Mouse (Mus musculus): ENCODE measurements at regions not wholly inside any gene's neighbourhood (a gene's known extent, or its start where the extent isn't known, plus 50 kb on each side); places are given as distances from the start of the nearest gene placed in this dataset.
"Not testable (repeated sequence)": the region's sequence is repeated elsewhere in the genome, so short reads cannot be mapped to it uniquely, and the experiment has no call there.

DNA sequence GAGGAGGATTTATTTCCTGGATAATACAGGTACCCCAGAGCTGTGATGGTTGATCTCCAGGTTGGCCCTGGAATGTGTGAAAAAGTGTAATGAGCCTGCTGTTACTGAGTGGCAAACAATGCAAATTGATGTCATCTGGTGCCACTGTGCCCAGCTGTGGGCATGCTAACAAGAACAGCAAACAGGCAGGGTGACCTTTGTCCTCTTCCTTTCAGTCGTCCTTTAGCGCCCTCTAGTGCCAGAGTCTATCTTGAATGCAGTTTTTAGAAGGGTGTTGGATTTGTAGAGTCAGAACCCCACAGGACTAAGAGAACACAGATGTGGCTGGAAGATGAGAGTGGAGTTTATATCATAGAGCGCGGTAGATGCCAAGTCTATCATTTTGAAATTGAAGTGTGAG is 164.3 kb downstream of the Sdhaf3 start:
- DNase-seq, result peak; percentile 25

DNA sequence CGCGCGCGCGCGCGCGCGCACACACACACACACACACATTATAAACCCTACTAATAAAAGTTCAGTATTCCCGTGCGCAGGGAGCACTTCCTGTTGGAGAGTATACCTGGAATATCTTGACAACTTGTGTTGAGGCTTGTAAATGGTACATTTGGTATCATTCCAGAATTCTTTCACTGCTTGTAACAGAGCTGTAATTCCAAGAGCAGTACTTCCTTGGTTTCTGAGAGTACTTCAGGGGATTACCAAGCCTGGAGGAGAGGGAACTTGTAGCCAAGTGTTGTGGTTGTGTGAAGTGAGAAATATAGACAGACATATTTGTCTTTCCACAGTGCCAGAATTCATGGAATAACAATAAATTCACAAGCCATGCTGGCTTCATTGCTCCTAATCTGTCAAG is 177.2 kb downstream of the Sdhaf3 start:
- no peak for DNase-seq

DNA sequence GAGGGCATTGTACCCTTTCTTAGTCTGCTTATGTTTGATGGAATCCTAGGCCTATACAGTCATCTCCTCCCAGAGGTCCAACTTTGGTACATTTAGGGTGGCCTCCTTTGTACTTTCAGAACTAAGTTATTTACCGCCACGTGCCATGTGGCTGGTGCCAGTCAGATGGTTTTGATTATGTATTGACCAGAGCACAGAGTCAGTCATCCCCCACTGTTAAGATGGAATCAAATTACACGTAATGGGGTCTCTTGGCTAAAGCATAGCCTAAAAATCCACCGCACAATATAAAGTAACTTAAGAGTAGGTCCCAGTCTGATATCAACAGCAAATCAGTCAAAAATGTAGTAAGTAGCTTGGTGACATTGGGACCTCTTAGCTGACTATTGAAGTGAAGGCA is 178.3 kb downstream of the Sdhaf3 start:
- DNase-seq, result no peak

DNA sequence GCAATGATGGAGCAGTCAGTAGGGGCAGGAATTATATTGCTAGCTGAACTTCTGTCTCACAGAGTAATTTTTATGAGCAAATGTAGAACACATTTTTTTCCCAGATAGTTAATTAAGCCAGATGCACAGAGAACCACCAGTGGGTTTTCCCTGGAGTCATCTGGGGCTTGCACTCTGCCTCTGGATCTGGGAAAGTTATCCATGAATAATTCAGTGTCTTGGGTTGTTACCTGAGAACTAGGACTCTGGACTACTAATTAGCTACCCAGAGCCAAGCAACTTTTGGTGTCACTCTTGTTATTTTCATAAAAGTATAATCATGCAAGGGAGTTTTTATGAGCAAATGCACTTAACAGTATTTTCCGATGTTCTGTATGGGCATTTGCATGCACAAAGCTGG is 179.1 kb downstream of the Sdhaf3 start:
- no peak for DNase-seq

DNA sequence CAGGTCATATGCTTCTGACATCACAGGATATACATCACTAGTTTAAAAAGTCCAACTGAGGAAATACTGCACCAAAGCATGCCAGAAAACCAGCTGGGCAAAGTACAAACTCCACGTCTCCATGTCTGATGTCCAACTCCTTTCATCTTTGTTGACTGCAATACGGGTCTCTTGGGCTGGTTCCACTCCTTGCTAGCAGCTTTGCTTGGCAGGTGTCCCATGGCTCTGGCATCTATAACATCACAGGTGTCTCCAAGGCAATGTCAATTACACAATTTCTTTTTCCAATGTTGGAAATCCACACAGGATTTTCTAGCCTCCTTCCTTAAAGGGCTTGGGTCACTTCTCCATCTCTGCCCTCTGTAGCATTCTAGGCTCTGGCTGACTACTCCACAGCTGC is 225.9 kb downstream of the Sdhaf3 start:
- no peak for DNase-seq

DNA sequence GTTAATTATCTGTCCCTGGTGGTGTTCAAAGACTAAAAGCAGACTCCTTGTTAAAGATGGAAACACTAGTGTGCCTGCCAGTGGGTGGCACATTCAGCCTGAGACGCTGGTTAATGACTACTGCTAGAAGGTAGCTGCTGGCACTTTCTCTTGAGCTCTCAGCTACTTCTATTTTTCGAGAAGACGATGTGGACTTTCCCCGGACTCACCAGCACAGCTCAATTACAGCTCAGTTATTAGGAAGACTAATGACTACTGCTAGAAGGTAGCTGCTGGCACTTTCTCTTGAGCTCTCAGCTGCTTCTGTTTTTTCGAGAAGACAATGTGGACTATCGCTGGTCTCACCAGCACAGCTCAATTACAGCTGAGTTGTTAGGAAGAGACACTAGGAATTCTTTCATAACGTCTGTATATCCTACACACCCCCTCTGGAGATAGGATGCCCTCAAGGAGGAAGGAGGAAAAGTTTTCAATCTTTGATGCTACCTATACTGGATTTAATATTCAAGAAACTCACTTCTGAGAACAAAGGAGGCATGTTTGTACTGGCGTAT is 243.3 kb downstream of the Sdhaf3 start:
- DNase-seq, result no peak

DNA sequence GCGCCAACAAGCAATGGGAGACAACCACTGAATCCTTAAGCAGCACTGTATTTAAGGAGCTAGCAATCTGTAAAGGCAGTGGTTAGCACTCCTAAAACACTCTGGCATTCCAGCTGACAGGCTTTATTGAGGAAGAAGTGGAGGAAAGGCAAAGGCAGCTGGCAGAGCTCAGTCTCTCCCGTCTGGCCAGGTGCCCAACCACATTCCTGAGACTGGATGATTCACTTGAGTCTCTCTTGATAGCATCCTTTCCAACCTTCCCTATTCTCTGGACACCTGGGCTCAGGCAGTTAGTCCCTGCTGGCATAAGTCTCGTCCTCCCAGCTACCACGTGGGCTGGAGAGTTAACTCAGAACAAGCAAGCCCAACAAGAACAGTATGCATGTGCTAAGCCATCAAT is 260.1 kb downstream of the Sdhaf3 start:
- DNase-seq, result peak; percentile 18

DNA sequence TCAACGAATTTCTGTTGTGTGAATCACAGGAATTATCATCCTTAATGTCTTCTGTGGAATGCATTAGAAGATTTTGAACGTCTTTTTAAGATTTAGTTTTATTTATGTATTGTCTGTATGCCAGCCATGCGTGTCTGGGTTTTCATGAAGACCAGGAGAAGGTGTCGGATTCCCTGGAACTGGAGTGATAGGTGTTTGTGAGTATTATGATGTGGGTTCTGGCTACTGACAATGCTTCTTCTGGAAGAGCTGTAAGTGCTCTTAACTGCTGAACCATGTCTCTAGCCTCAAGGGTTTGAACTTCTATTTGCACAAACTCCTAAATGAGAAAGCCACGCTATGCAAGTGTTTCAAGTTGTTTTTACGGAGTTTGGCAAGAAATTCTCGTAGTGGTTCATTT is 296.5 kb downstream of the Sdhaf3 start:
- DNase-seq, result no peak

DNA sequence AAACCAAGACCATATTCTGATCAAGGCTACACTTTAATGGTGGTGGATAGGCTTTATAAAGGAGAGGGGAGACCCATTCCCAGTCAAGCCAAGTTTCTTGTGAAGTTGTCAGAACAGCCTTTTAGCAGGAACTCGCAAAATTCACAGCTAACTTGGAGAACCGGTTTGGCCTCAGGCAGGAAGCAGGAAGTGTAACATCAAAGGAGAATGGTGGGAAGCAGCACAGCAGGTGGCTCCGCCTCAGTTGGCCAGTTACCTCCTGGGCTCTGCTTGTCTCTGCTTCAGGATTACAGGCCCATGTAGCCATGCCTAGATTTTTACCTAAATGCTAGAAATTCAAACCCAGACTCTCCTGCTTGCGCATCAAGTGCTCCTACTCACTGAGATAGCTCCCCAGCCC is 277.2 kb upstream of the Tac1 start:
- no peak for DNase-seq

DNA sequence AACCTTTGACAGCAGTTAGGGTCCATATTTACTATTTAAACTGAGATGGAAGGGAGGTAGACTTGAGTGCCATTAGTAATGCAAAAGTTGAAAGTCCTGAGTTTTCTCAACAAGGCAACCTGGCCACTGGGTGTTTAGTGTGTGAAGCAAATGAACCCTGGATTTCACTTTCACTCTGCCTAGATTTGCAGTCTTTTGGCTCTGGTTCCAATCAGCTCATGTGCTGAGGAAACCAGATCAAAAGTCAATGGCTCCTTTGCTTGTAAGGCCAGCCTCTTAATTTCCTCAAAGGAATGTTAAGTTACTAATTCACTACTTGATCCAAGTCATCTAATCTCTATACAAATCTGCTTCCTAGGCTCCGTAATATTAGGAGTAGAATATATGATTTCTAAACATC is 247.7 kb upstream of the Tac1 start:
- no peak for DNase-seq

DNA sequence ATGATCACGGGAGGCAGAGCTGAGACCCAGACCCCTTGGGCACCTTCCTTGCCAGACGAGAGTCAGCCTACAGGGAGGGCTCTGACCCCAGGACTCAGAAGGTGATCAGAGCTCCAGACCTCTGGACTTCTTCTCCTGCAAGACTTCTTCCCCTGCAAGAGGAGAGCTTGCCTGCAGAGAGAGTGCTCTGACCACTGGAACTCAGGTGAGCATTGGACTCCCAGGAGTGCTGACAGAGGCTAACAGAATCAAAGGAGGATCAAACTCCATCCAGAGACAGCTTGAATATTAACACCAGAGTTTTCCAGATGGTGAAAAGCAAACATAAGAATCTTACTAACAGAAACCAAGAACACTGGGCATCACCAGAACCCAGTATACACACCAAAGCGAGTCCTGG is 241.2 kb upstream of the Tac1 start:
- DNase-seq, result no peak

DNA sequence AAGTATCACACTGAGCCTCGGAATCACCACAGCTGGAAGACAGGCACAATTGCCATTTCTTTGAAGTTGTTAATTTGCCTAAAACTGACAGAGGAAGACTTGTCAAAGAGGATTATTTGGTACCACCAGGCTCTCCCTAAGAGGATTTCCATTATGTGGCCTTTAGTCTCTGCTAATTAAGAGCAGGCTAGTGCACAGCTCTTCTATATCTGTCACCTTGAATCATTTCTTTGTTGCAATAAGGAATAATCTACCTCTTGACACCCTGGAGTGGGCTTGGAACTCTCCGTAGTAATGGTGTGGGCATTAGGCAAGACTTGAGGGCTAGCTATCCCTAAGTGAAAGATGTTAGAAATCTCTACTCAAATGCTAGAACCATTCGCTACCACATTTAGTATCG is 227.7 kb upstream of the Tac1 start:
- DNase-seq, result no peak

DNA sequence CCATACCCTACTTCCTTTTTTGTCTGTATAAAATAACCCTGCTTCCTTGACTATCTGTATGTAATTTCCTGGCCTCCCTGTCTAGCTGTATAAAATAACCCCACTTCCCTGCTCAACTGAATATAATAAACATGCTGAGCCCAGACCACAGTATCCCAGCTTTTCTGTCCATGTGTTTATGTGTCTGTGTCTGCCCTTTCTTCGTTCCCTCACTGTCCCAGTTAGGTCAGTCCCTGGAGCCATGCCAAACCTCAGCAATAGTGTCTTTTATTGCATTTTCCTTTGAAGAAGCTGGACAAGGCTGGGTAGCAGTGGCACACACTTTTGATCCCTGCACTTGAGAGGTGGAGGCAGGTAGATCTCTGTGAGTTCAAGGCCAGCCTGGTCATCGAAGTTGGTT is 198.0 kb upstream of the Tac1 start:
- DNase-seq, result no peak

DNA sequence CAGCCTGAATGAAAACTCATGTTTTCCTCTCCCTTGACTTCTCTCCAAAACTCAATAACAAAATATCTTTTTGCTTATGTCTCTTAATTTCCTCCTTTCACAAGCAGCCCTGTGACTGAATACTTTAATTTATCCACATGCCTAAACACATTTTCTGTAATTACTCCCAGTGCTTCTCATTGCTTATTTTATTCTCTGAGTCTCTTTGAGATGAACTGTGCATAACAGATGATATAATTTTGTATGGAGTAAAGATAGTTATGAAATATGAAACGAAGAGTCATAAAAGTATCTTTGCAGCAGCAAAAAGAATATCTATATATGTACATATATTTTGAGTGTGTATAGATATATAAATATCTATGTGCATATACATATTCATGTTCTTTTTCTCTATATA is 187.5 kb upstream of the Tac1 start:
- no peak for DNase-seq

DNA sequence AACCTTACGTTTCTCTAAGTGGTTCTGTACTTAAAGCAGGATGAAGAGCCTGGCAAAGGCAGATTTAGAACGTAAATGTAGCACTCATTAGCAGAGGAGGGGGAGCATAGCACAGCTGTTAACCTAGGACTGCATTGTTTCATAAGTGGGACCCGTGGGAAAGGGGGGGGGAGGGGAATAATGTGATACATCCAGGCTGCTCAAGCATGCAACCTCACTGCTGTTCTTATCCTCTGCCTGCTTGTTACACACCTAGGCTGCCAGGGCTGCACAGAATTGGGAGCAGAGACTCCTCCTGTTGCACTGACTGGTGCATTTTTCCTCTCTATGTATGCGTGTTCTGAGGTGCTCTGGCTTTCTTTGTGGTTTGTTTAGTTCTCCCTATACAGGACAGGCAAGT is 180.1 kb upstream of the Tac1 start:
- no peak for DNase-seq

DNA sequence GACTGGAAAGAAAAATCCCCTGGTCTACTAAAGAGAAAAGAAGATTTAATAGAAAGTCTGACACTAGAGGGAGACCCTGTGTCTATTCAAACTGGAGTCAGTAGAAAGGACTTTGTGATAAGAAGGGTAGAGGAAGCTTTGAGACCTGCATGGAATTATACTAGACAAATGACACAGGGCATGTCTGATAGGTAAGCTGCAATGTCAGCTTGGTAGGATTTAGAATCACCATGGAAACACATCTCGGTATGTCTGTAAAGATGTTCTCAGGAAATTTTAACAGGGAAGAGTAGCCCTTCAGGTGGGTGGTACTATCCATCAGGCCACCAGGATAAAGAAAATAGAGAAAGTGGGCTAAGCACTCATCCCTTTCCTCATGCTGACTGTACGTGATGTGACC is 178.8 kb upstream of the Tac1 start:
- no peak for DNase-seq

DNA sequence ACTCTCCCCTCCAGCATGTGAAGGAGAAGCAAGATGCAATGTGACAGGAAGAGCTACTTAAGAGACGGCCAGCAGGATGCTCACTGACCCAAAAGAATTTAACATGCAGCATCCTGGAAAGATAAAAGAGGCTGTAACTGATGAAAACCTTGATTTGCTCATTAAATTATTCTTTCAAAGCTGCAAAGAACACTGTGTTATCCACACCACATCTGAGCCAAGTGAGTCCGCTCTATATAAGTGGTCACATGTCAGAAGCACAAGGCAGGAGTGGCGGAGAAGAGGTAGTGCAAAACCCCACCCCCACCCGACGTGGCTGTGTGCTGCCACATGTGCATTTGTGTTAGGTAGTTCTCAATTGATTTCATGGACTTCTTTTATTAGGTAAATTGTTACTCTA is 176.0 kb upstream of the Tac1 start:
- DNase-seq, result no peak

DNA sequence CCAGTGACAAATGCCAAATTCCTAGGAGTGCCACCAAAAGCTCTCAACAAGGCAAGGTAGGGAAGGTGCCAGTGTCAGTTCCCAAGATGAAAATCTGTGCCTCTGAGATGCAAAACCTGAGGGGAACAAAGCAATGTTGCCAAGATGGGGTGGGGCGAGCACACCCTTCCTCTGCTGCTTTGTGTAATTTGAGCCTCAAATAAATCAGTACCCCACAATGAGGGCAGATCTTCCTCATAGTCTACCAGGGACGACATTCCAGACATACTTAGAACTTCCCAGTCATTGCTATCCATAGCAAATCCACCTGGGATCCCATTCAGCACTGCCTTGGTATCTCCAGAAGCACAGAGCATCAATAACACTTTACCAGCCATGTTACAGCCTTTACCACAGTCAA is 129.9 kb upstream of the Tac1 start:
- no peak for DNase-seq

DNA sequence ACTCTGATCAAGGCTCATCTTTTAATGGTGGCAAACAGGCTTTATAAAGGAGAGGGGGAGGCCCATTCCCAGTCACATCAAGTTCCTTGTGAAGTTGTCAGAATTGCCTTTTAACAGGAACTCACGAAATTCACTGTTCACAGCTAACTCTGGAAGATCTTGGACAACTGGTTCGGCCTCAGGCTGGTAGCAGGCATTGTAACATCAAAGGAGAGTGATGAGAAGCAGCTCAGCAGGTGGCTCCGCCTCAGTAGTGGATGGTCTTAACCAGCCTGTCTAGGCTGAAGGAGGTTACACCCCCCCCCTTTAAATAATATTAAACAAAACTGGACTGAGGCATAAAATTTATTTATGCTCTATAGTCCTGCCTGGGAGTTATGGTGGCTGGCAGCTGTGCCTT is 113.0 kb upstream of the Tac1 start:
- DNase-seq, result no peak

DNA sequence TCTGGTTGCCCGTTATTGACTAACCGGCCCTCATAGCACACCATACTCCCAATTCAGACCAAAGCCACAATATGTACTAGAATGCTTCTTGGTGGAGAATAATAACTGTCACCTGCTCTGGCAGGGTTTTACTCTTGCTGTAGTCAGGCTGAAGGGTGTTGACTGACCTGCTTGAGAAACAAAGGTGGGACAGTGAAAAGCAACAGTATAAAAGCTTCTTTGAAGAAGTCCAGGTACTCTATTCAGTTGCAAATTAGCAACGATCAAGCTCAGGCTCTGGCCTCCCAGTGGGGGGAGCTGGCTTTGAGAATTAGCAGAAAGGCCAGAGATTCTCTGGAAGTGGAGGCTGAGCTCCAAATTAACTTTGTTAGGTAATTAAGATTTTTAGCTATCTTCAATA is 112.4 kb upstream of the Tac1 start:
- DNase-seq, result not testable (repeated sequence)

DNA sequence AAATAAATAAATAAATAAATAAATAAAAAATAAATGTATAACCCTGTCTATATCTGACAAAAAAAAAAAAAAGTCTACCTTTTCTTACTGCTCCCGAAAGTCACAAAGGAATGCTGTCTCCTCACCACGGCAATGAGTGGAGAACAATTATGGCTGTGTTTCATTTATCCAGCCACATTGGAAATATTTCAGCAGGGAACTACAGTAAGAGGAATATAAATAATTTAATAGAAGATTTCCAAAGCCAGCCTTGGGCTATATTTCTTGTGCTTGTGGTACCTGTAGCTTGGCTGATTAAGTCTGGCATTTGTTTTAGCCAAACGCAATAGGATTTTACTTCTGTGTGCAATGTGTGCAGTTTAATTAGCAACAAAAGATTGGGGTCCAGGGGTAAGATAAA is 98.8 kb upstream of the Tac1 start:
- DNase-seq, result no peak

DNA sequence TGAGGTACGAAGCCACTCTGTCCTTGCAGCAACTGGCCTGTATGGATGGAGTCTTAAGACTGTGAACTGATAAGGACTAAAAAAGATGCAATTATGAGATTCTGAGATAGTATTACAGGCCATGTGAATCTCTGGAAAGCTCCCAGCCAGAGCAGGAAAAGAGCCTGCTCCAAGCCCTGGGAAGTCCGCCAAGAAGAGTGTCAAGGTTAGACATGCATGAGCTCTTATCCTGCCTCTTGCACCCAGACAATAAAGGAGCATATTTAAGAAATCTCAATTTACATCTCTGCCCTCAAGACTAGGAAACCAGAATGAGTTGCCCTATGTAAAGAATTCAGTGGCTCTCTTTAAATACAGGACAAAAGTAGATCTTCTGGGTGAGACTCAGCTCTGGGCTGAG is 90.8 kb upstream of the Tac1 start:
- DNase-seq, result peak; percentile 15

DNA sequence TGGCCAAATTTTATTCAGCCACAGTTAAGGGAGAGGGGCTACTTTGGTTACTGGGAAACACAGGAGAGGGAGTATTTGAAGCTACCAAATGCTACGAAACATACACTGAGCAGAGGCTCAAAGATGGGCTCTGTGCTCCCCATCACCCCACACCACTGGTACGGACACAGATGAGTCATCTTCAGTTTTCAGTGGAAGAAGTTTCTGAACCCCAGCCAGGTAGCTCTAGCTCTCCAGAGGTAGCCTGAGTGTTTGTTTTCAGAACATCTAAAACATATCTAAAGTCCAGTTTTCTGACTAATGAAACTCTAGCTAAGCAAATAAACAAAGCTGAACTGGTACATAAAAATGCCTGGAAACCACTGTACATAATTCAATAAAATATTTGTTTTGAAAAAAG is 90.3 kb upstream of the Tac1 start:
- DNase-seq, result no peak

DNA sequence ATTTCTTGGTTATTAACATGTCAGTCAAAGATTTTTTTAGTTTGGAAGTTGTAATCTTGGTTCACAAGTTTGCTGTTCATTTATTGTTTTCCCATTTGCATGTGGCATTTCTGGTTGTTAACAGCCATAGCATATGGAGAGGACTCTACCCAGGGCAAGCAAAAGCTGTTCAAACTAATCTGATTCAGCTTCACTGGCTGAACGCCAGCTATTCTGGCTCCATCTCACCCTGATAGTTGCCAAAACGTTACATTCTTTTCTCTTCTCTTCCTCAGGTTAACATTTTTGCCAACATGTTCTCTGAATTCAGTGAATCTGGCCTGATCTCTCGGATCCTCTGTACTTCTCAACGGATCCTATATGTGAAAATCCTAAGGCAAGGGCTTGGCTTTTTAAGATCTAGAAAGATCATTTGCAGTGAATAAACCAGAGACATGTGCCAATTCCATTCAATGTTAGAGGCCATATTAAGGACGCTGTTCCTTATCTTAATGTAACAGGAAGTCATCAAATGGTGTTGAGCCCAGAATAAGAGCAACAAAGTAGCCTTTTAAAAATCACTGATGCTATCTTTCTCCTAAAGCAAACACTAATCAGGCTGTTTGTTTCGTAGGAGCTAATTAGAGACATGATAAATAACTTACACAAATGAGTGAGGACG is 82.2 kb upstream of the Tac1 start:
- DNase-seq, result peak; percentile 26

DNA sequence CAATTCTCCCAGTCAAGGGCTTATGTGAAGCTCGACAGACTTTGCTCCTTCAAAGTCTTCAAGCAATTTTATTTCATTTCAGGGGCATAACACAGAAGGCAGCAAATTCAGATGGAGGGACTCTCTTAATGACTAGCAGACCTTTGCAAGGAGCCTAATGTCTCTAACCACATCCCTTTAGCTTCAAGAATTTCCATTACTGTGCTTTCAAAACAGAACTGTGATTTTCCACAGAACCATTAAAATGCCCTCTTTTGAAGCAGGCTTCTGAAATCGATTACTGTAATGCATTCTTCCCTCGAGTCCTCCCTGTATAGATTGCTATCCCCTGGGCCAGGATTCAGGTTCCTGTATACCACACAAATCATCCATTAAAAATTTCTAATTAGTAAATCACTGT is 80.9 kb upstream of the Tac1 start:
- no peak for DNase-seq

DNA sequence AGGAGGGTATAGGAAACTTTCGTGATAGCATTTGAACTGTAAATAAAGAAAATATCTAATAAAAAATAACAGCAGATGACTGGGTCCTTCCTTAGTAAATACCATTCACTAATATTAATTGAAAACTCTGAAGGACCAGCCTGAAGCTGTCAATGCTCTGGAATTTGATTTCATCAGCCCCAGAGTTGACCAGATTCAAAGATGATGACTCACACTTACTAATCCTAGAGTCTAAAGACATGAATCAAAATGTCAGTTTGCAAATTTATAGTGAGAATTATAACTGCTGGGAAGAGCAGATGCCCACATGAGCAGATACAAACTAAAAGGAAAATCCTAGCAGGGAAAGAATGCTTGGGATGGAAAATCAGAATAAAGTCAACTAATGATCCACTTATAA is 77.8 kb upstream of the Tac1 start:
- DNase-seq, result no peak
